Mouse (Mus musculus): ENCODE data around the gene Kifc3.

- TF ChIP-seq ZNF384 (IDR thresholded peaks at IDR 0.05; ENCODE audit: low read depth, low read length) (no peak), CTCF (conservative IDR thresholded peaks at IDR 0.05 in 1 of 2, IDR thresholded peaks at IDR 0.05 in 1 of 2; ENCODE audit: low read depth in 2 of 2, low read length in 2 of 2) (no peak), ZMIZ1 (IDR thresholded peaks at IDR 0.05; ENCODE audit: low read depth, low read length) (no peak), SIN3A (IDR thresholded peaks at IDR 0.05; ENCODE audit: low read length) (no peak), ZC3H11A (IDR thresholded peaks at IDR 0.05; ENCODE audit: low read depth, low read length) (no peak), MAX (IDR thresholded peaks at IDR 0.05; ENCODE audit: low read length) (no peak), ZKSCAN1 (IDR thresholded peaks at IDR 0.05; ENCODE audit: borderline replicate concordance, low read depth, low read length) (no peak), MAFK (IDR thresholded peaks at IDR 0.05; ENCODE audit: insufficient replicate concordance, low read length) (no peak), BHLHE40 (IDR thresholded peaks at IDR 0.05; ENCODE audit: low read depth, low read length) (no peak), CHD1 (IDR thresholded peaks at IDR 0.05; ENCODE audit: low read depth, low read length) (no peak), UBTF (IDR thresholded peaks at IDR 0.05; ENCODE audit: low read depth, low read length) (no peak), JUND (conservative IDR thresholded peaks at IDR 0.05; ENCODE audit: low read depth, low read length) (no peak), HCFC1 (IDR thresholded peaks at IDR 0.05; ENCODE audit: low read depth, low read length) (no peak)
Measured at GRCm38 (mm10) chr8:95131983-95132382, 70.6 kb downstream of the Kifc3 start.

Measured in CH12.LX (cell line).